Mouse (Mus musculus) adrenal gland, adult 2 months (tissue): ENCODE results near the gene Awat1. TPM values are rescaled to one million over a fixed set of nuclear protein-coding genes. Genes with fewer than 3 reads are reported as not detected.

Experiments used
- DNase-seq: peaks from one replicate; pipeline ENCODE4 v3.0.0; 2021
- long read RNA-seq: library from polyadenylated mRNA; stranded (forward); transcript quantifications from one replicate; pipeline ENCODE4 v2.0.0, GENCODE M21; 2021
- polyA plus RNA-seq: library from polyadenylated mRNA; depleted of rRNA; stranded (reverse); fragments of >200 nt; gene quantifications from 2 replicates; pipeline ENCODE4 v1.2.3, GENCODE M21; 2012; rRNA removed
- total RNA-seq, 2 experiments: library from RNA; stranded (reverse); gene quantifications; 2 replicates each; pipeline ENCODE4 v1.2.3; 2021

Gene Awat1
- total RNA-seq = not detected
- not detected in 2 replicates for polyA plus RNA-seq
- long read RNA-seq = 0 reads

DNA sequence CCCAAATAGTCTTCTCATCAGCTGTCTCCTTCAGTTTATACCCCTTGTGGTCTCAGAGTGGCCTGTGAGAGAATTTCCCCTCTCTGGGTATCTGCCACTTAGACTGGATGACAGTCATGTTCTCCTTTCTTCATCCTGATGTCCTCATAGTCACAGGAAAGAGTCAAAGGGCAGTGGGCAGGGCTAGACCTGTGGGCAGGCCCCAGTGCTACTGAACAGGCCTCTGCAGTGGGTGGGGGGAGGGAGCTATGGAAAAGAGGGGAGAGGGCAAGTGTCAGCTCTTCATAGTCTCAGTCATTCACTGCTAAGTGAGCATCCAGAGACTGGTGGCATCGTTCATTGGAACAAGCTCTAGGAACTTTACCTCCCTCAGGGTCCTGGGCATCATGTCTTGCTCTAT is at the start of gene Awat1:
Gene Awat1 (plus strand): TSS at position 301 of the 400 bp plus-strand sequence.
- DNase-seq = no peak

DNA sequence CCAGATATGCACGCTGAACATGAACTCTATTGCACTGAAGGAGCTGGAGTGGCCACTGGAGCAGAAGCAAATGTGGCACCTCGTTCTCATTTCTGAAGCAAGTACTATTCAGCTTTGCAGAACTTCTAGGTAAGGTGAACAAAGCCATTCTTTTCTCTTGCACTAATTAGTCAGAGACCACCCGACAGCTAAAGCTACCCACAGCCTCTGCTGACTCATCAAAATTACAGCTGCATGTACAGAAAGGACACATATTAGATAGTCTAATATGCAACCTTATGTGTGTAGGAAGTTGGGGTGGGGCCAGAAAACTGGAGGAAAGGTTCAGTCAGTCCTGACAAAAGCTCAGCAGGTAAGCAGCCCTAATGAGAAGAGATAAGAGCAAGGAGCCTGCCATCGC is 47.6 kb upstream of the Awat1 start, which contains the start of gene Dgat2l6:
Gene Dgat2l6 (plus strand): TSS at position 368 of the 400 bp plus-strand sequence.
- no peak for DNase-seq

GRCm38 (mm10) chrX:100556026-100556425 is 16.0 kb upstream of the Awat1 start:
- no peak for DNase-seq

- DNase-seq = no peak
These were observed 6.4 kb upstream of the Awat1 start for GRCm38 (mm10) chrX:100565696-100566095.

DNA sequence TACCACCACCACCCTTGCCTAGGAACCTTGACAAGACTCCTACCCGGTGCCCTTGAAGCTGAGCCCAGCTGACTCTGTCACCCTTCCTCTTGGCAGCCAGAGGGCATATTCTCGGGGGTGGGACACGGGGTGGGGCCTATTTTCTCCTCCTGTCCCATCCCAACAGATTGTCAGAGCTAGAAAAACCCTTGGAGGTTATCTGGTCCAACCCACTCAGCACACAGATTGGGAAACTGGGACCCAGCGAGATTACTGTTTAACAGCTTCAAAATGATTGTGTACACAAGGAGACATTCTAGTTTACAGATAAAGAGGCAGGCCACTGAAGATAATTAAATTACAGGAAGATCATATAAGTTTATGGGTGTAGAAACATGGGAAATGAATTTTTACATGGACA is 22.7 kb downstream of the Awat1 start, which contains the start of gene P2ry4:
Gene P2ry4 (minus strand): TSS at position 79 of the 400 bp plus-strand sequence.
- DNase-seq = no peak

GRCm38 (mm10) chrX:100597439-100597838 is 25.4 kb downstream of the Awat1 start:
- peak; percentile 41 for DNase-seq

DNA sequence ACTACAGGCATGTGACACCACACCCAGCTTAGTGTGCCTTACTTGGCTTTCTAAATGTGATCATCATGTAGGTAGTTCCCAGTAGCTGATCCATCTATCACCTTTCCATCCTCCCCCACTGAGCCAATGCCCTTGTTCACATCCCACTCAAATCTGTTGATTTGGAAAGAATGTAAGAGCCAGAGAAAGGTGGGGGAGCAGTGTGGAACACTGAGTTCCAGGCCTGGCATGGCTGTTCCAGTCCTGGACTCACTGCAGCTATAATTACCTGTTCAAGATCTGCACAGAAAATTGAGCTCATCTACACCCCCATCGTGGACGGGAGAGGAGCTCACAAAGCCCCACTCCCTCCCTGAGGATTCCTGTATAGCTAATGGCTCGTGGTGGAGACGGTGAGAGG is 27.7 kb downstream of the Awat1 start:
- DNase-seq = no peak

GRCm38 (mm10) chrX:100605314-100605713 is 33.3 kb downstream of the Awat1 start, which contains the start of gene Arr3:
Gene Arr3 (plus strand): TSS chrX:100605497.
- no peak for DNase-seq

DNA sequence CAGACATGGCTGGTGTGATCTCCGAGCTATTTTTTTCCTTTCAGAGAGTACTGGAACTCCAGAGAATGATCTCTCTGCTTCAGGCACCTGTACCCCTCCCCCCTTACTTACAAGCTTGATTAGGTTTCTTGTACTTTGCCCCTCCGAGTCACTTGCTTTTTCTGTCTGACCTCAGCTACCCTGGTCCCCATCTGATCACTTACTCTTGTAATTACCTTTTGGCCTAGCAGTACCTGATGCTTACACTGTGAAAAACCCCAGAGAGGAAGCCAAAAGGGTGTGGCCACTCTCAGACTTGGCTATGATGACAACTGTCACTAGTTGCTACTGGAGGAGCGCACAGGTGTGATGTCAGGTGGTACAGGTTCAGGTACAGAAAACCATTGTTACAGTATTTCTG is 46.4 kb downstream of the Awat1 start:
- DNase-seq = no peak

- DNase-seq = no peak
These were observed 49.3 kb downstream of the Awat1 start for GRCm38 (mm10) chrX:100621366-100621765.

DNA sequence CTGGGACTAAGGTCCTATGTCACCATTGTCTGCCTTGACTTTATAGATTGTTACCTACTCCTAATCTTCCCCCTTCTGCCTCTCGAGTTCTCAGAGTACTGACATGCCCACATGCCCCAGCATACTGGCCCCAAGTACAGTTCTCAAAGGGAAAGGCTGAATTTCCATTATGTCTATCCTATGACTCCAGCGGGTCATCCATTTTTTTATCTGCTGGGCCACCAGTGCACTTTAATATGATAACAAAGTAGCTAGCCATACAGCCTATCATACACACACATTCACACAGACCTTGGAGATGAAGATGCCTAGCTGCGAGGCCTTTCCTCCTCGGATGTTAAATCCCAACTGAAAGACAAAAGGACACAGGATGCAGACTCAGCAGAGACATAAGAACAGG is 52.2 kb downstream of the Awat1 start:
- no peak for DNase-seq

DNA sequence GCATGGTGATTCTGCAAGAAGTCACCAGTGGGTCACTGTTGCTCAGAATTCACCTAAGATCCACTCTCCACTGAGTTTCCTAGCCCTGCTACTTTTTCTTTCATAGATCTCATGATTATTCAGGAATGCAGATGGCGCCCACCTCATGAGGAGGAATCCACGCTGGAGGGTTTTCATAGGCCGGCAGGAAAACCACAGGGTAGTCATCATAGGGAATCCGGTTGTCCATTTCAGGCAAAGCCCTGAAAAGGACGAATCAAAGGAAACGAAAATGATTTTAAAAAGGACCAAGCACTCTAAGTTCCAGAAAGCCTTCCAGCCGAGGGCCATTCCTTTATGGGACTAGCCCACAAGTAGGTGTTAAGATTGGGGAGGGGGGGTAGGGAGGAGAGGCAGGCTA is 53.1 kb downstream of the Awat1 start:
- no peak for DNase-seq

DNA sequence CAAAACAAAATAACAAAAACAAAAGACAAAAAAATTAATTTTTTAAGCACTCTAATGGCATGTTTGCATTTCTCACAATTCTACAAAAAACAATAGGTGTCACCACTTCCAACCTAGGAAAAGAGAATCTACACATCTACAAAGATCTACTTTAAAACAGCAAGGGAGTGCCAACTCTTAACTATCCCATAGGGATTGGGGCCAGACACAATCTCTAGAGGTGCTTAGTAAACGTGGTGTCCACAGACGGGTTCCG is 53.4 kb downstream of the Awat1 start, which contains the start of gene Kif4:
Gene Kif4 (plus strand): TSS at position 192 of the 256 bp plus-strand sequence.
- no peak for DNase-seq

- DNase-seq = peak; percentile 92
These were observed 54.0 kb downstream of the Awat1 start, which contains the start of gene Pdzd11 for GRCm38 (mm10) chrX:100625802-100626793. Gene Pdzd11 (minus strand): TSS chrX:100626568.

Other genes with a start within 250 kb of the Awat1 start
- not detected for gene Otud6a, start 143.2 kb upstream of the Awat1 start, total RNA-seq
- not detected in 2 replicates for gene Otud6a, start 143.2 kb upstream of the Awat1 start, polyA plus RNA-seq
- under 1 TPM; 0.40 to 0.83 TPM for gene Awat2, start 129.5 kb upstream of the Awat1 start, total RNA-seq
- 0.30 and 0.42 TPM in 2 replicates for gene Awat2, start 129.5 kb upstream of the Awat1 start, polyA plus RNA-seq
- 10 to 100 TPM; 60.0 to 69.0 TPM for gene Igbp1, start 78.0 kb upstream of the Awat1 start, total RNA-seq
- 5.7 and 6.7 TPM in 2 replicates for gene Igbp1, start 78.0 kb upstream of the Awat1 start, polyA plus RNA-seq
- not detected for gene Dgat2l6, start 47.4 kb upstream of the Awat1 start, total RNA-seq
- gene Dgat2l6, start 47.4 kb upstream of the Awat1 start, polyA plus RNA-seq = not detected in 2 replicates
- under 1 TPM in 1 of 2 experiments, not detected in 1; 0.09 TPM for gene P2ry4, start 22.6 kb downstream of the Awat1 start, total RNA-seq
- not detected in 2 replicates for gene P2ry4, start 22.6 kb downstream of the Awat1 start, polyA plus RNA-seq
- not detected for gene Arr3, start 33.2 kb downstream of the Awat1 start, total RNA-seq
- not detected in 2 replicates for gene Arr3, start 33.2 kb downstream of the Awat1 start, polyA plus RNA-seq
- gene Kif4, start 53.5 kb downstream of the Awat1 start, total RNA-seq = under 1 TPM; 0.35 to 0.86 TPM
- gene Kif4, start 53.5 kb downstream of the Awat1 start, polyA plus RNA-seq = 0.03 and 0.20 TPM in 2 replicates
- 10 to 100 TPM; 57.9 to 58.0 TPM for gene Pdzd11, start 54.3 kb downstream of the Awat1 start, total RNA-seq
- gene Pdzd11, start 54.3 kb downstream of the Awat1 start, polyA plus RNA-seq = 10.4 and 10.6 TPM in 2 replicates
- gene Gdpd2, start 157.6 kb downstream of the Awat1 start, total RNA-seq = under 1 TPM; 0.17 to 0.20 TPM
- gene Gdpd2, start 157.6 kb downstream of the Awat1 start, polyA plus RNA-seq = 0.60 and 0.86 TPM in 2 replicates
- gene Dlg3, start 195.5 kb downstream of the Awat1 start, total RNA-seq = 10 to 100 TPM; 33.3 to 48.6 TPM
- gene Dlg3, start 195.5 kb downstream of the Awat1 start, polyA plus RNA-seq = 7.1 TPM in 2 replicates